Mouse (Mus musculus) liver, embryonic 15.5 days (tissue): ENCODE measurements around the gene Rplp2. TPM values are rescaled to one million over a fixed set of nuclear protein-coding genes. Genes with fewer than 3 reads are reported as not detected.
"Not testable (repeated sequence)": the region's sequence is repeated elsewhere in the genome, so short reads cannot be mapped to it uniquely, and the experiment has no call there.

Source experiments
- ATAC-seq: fragments of 200-750 bp; cut with Nextera tagmentation; 2 replicates; pipeline ENCODE4 v1.8.0; 2017; ENCODE audit warnings: moderate number of reproducible peaks, mild to moderate bottlenecking, moderate library complexity; ENCODE audit not compliant: insufficient read depth
- H3K27ac ChIP-seq: fragments of 300-500 bp; sonication (generic); replicated peaks from 2 replicates; pipeline ENCODE4 v1.5.1; 2015; ENCODE audit warnings: mild to moderate bottlenecking, inconsistent platforms
- H3K27me3 ChIP-seq: fragments of 300-500 bp; sonication (generic); 2 replicates; pipeline ENCODE4 v1.6.1; 2015; ENCODE audit warnings: mild to moderate bottlenecking, inconsistent platforms
- H3K36me3 ChIP-seq: fragments of 300-500 bp; sonication (generic); replicated peaks from 2 replicates; pipeline ENCODE4 v1.6.1; 2015; ENCODE audit warnings: moderate library complexity, mild to moderate bottlenecking, inconsistent platforms
- H3K4me1 ChIP-seq: fragments of 300-500 bp; sonication (generic); replicated peaks from 2 replicates; pipeline ENCODE4 v1.6.1; 2015; ENCODE audit warnings: inconsistent platforms
- H3K4me2 ChIP-seq: fragments of 300-500 bp; sonication (generic); 2 replicates; pipeline ENCODE4 v1.6.1; 2015; ENCODE audit warnings: moderate library complexity, mild to moderate bottlenecking, inconsistent platforms
- H3K4me3 ChIP-seq: fragments of 300-500 bp; sonication (generic); replicated peaks from 2 replicates; pipeline ENCODE4 v1.5.1; 2015; ENCODE audit warnings: mild to moderate bottlenecking, inconsistent platforms
- H3K9ac ChIP-seq: fragments of 300-500 bp; sonication (generic); 2 replicates; pipeline ENCODE4 v1.6.1; 2015; ENCODE audit warnings: moderate library complexity, mild to moderate bottlenecking, inconsistent platforms
- H3K9me3 ChIP-seq: fragments of 300-500 bp; sonication (generic); replicated peaks from 2 replicates; pipeline ENCODE4 v1.6.1; 2016; ENCODE audit warnings: inconsistent platforms
- WGBS: fragments of 180-500 bp; shearing (Covaris S2); methylation state at CpG from one replicate; pipeline ENCODE4 v1.1.7; 2015; ENCODE audit warnings: mixed read lengths; ENCODE audit not compliant: insufficient replicate concordance; 5-methylcytosine and 5-hydroxymethylcytosine counted together
- polyA plus RNA-seq: library from polyadenylated mRNA; unstranded; fragments of >200 nt; fragmentation: Nextera tagmentation; extraction: Ambion mirVana; gene quantifications from 2 replicates; pipeline ENCODE4 v1.2.1, GENCODE M21; 2015

The Rplp2 gene
- polyA plus RNA-seq: 591 and 741 TPM in 2 replicates

- Histone ChIP-seq H3K9me3 (no peaks in the 10 kb centered on the region), H3K9ac (peak within 1 kb of the TSS; percentile 80), H3K27ac (peak within 1 kb of the TSS; percentile 85), H3K4me1 (peaks cover 82% of the 10 kb centered on the region), H3K27me3 (no peaks in the 10 kb centered on the region), H3K4me2 (peak within 1 kb of the TSS; percentile 80), H3K36me3 (peaks cover 42% of the 10 kb centered on the region), H3K4me3 (peak within 1 kb of the TSS; percentile 77)
- peak; percentile 86 for ATAC-seq
- WGBS: under 1% methylated on average over 63 of the region's 63 CpGs
Measured at GRCm38 (mm10) chr7:141447110-141447991, at the start of gene Rplp2. Gene Rplp2 (plus strand): TSS chr7:141447370.

GRCm38 (mm10) chr7:141403305-141403704 lies 43.9 kb upstream of the Rplp2 start:
- Histone ChIP-seq H3K4me2 (no peak overlapping the region), H3K9me3 (no peaks in the 10 kb centered on the region), H3K4me1 (no peaks in the 10 kb centered on the region; the same call in 1 of the 2 replicates), H3K9ac (no peak overlapping the region), H3K27me3 (no peaks in the 10 kb centered on the region), H3K27ac (no peak overlapping the region), H3K36me3 (peaks cover 76% of the 10 kb centered on the region), H3K4me3 (no peak overlapping the region)
- WGBS: 36% methylated on average over 5 of the region's 5 CpGs
- ATAC-seq: peak; percentile 40; the same call in 1 of the 2 replicates

- 64% methylated on average over 4 of the region's 4 CpGs for WGBS
Measured at GRCm38 (mm10) chr7:141405466-141405865, 41.7 kb upstream of the Rplp2 start.

GRCm38 (mm10) chr7:141407670-141408069 lies 39.5 kb upstream of the Rplp2 start:
- H3K4me3 ChIP-seq, H3K4me2 ChIP-seq, H3K27me3 ChIP-seq, H3K27ac ChIP-seq, ATAC-seq, H3K9ac ChIP-seq, H3K9me3 ChIP-seq: not testable (repeated sequence)
- WGBS: 80% methylated on average over 7 of the region's 7 CpGs
- Histone ChIP-seq H3K4me1 (peaks cover 16% of the 10 kb centered on the region), H3K36me3 (peaks cover 57% of the 10 kb centered on the region)

More at GRCm38 (mm10) chr7:141405466-141405865, 41.7 kb upstream of the Rplp2 start:
- ATAC-seq: no peak
- H3K9ac ChIP-seq: no peak overlapping the region
- no peaks in the 10 kb centered on the region for H3K27me3 ChIP-seq
- no peak overlapping the region for H3K4me2 ChIP-seq
- H3K4me3 ChIP-seq: no peak overlapping the region
- peaks cover 8% of the 10 kb centered on the region for H3K4me1 ChIP-seq
- H3K36me3 ChIP-seq: peaks cover 72% of the 10 kb centered on the region
- H3K9me3 ChIP-seq: no peaks in the 10 kb centered on the region
- no peak overlapping the region for H3K27ac ChIP-seq

- Histone ChIP-seq H3K4me1 (peaks cover 28% of the 10 kb centered on the region), H3K27ac (no peak overlapping the region), H3K4me2 (no peak overlapping the region), H3K36me3 (peaks cover 45% of the 10 kb centered on the region), H3K4me3 (no peak overlapping the region), H3K27me3 (no peaks in the 10 kb centered on the region), H3K9me3 (no peaks in the 10 kb centered on the region), H3K9ac (no peak overlapping the region)
- peak; percentile 40 for ATAC-seq
- 15% methylated on average over 11 of the region's 11 CpGs for WGBS
Measured at GRCm38 (mm10) chr7:141408833-141409232, 38.3 kb upstream of the Rplp2 start.

- H3K9ac ChIP-seq: no peak overlapping the region
- WGBS: 77% methylated on average over 8 of the region's 8 CpGs
Measured at GRCm38 (mm10) chr7:141410631-141411030, 36.5 kb upstream of the Rplp2 start.

GRCm38 (mm10) chr7:141411667-141412066 lies 35.5 kb upstream of the Rplp2 start:
- H3K4me1 ChIP-seq: peaks cover 42% of the 10 kb centered on the region
- 84% methylated on average over 1 of the region's 1 CpGs for WGBS
- H3K36me3 ChIP-seq: peaks cover 31% of the 10 kb centered on the region
- no peak overlapping the region for H3K4me3 ChIP-seq
- 0 out of 2 replicates have a peak overlapping the region, but pooled peaks have one; percentile 4 for H3K27ac ChIP-seq
- no peak overlapping the region for H3K4me2 ChIP-seq
- no peaks in the 10 kb centered on the region for H3K27me3 ChIP-seq
- H3K9me3 ChIP-seq: no peaks in the 10 kb centered on the region
- ATAC-seq: no peak
- no peak overlapping the region for H3K9ac ChIP-seq

More at GRCm38 (mm10) chr7:141410631-141411030, 36.5 kb upstream of the Rplp2 start:
- no peaks in the 10 kb centered on the region for H3K27me3 ChIP-seq
- H3K36me3 ChIP-seq: peaks cover 32% of the 10 kb centered on the region
- no peak overlapping the region for H3K4me2 ChIP-seq
- H3K9me3 ChIP-seq: no peaks in the 10 kb centered on the region
- H3K27ac ChIP-seq: no peak overlapping the region
- no peak overlapping the region for H3K4me3 ChIP-seq
- peaks cover 38% of the 10 kb centered on the region for H3K4me1 ChIP-seq
- no peak for ATAC-seq

GRCm38 (mm10) chr7:141413331-141413730 lies 33.8 kb upstream of the Rplp2 start:
- 5% methylated on average over 16 of the region's 16 CpGs for WGBS

GRCm38 (mm10) chr7:141413809-141414584 lies 33.2 kb upstream of the Rplp2 start, which contains the start of gene Gatd1:
Gene Gatd1 (minus strand): TSS chr7:141414136.
- no peaks in the 10 kb centered on the region for H3K9me3 ChIP-seq
- peak; percentile 93 for ATAC-seq
- peaks cover 40% of the 10 kb centered on the region for H3K4me1 ChIP-seq
- H3K4me3 ChIP-seq: peak within 1 kb of the TSS; percentile 70
- H3K27ac ChIP-seq: peak within 1 kb of the TSS; percentile 80
- H3K27me3 ChIP-seq: peaks cover 4% of the 10 kb centered on the region
- peak within 1 kb of the TSS; percentile 97 for H3K4me2 ChIP-seq
- under 1% methylated on average over 56 of the region's 56 CpGs for WGBS
- peak within 1 kb of the TSS; percentile 78 for H3K9ac ChIP-seq
- peaks cover 20% of the 10 kb centered on the region for H3K36me3 ChIP-seq

More at GRCm38 (mm10) chr7:141413331-141413730, 33.8 kb upstream of the Rplp2 start:
- ATAC-seq: no peak
- H3K27me3 ChIP-seq: no peaks in the 10 kb centered on the region
- peak overlapping the region; percentile 78 for H3K9ac ChIP-seq
- H3K4me2 ChIP-seq: peak overlapping the region; percentile 97
- peaks cover 24% of the 10 kb centered on the region for H3K36me3 ChIP-seq
- H3K9me3 ChIP-seq: no peaks in the 10 kb centered on the region
- peaks cover 42% of the 10 kb centered on the region for H3K4me1 ChIP-seq
- H3K27ac ChIP-seq: peak overlapping the region; percentile 79
- H3K4me3 ChIP-seq: peak overlapping the region; percentile 70

GRCm38 (mm10) chr7:141416144-141416841 lies 30.9 kb upstream of the Rplp2 start:
- 63% methylated on average over 6 of the region's 6 CpGs for WGBS
- Histone ChIP-seq H3K4me1 (peaks cover 33% of the 10 kb centered on the region), H3K36me3 (no peaks in the 10 kb centered on the region), H3K27ac (no peak overlapping the region), H3K9ac (no peak overlapping the region), H3K4me2 (no peak overlapping the region), H3K4me3 (no peak overlapping the region), H3K9me3 (no peaks in the 10 kb centered on the region), H3K27me3 (peaks cover 8% of the 10 kb centered on the region)
- ATAC-seq: no peak
